Mouse (Mus musculus) megakaryocyte, embryonic 14.5 days (primary cell): Measurements from ENCODE around the gene Ccdc8. TPM values are rescaled to one million over a fixed set of nuclear protein-coding genes. Genes with fewer than 3 reads are reported as not detected.

Source experiments
- H3K27me3 ChIP-seq: replicated peaks from 2 replicates; pipeline ENCODE3; 2012; ENCODE audit warnings: inconsistent platforms
- H3K36me3 ChIP-seq: replicated peaks from 2 replicates; pipeline ENCODE3; 2012; ENCODE audit warnings: low read length, inconsistent platforms, mixed read lengths
- H3K4me1 ChIP-seq: 2 replicates; pipeline ENCODE4 v1.6.1; 2012; ENCODE audit warnings: inconsistent platforms
- H3K4me3 ChIP-seq: replicated peaks from 2 replicates; pipeline ENCODE3; 2012; ENCODE audit warnings: moderate library complexity, mild to moderate bottlenecking, inconsistent platforms
- H3K9me3 ChIP-seq: 2 replicates; pipeline ENCODE4 v1.6.1; 2012; ENCODE audit warnings: inconsistent platforms
- FLI1 ChIP-seq: IDR thresholded peaks from 2 replicates; pipeline ENCODE4 v1.6.1; 2012; ENCODE audit warnings: low read length, inconsistent platforms, mixed read lengths
- GATA1 ChIP-seq: IDR thresholded peaks from 3 replicates; pipeline ENCODE4 v1.6.1; 2012; ENCODE audit warnings: mixed read lengths, low read length, inconsistent platforms, borderline replicate concordance
- polyA plus RNA-seq: library from polyadenylated mRNA; stranded (reverse); fragments of >175 nt; gene quantifications from 2 replicates; pipeline ENCODE4 v1.2.3, GENCODE M21; 2012; ENCODE audit warnings: low replicate concordance; ENCODE audit not compliant: insufficient read depth

Gene Ccdc8
- polyA plus RNA-seq, 1 experiment, result 5.3 TPM

DNA sequence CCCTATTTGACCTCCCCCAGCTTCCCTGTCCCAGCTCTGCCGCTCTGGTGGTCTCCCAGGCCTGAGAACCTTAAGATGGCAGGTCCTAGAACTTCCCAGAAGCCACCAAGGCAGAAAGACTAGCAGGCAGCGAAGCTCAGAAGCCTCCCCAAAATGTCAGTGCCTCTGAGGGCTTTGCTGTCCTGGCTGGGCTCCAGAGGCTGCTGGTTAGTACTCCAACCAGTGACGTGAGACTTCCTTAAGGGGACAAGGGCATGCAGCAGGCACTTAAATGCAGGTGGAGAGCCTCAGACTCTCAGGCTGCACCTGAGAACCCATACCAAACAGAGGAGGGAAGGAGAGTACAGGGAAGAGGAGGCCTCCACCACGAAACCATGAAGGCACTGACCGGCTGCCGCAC is 31.6 kb downstream of the Ccdc8 start:
- Histone ChIP-seq H3K4me1 (peaks cover 88% of the 10 kb centered on the region), H3K9me3 (no peaks in the 10 kb centered on the region), H3K4me3 (peak overlapping the region; percentile 98), H3K36me3 (peaks cover 60% of the 10 kb centered on the region), H3K27me3 (no peaks in the 10 kb centered on the region)
- TF ChIP-seq GATA1, result no peak
- TF ChIP-seq FLI1, result no peak

- no peak for TF ChIP-seq GATA1
- TF ChIP-seq FLI1, result no peak
- no peaks in the 10 kb centered on the region for H3K27me3 ChIP-seq
- peaks cover 80% of the 10 kb centered on the region for H3K4me1 ChIP-seq
- H3K36me3 ChIP-seq, result peaks cover 52% of the 10 kb centered on the region
- peak overlapping the region; percentile 98 for H3K4me3 ChIP-seq
- H3K9me3 ChIP-seq, result no peaks in the 10 kb centered on the region
These were observed 32.5 kb downstream of the Ccdc8 start for GRCm38 (mm10) chr7:17024814-17025504.

DNA sequence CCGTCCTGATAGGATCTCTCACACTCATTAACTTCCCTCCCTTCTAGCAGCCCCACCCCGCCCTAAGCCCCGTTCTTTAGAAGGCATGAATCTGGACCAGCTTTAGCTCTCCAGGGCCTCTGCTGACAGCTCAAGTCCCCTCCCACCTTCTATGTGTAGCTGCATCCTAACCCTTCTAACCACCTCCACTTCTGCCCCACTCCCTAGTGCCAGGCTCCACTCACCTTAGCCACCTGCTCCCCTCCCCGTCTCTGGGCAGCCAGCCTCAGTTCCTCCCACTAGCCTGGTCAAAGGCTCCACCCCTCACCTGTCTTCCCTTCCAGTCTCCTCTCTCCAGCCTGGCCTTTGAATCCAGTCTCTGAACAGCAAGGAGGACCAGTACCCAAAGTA is 33.0 kb downstream of the Ccdc8 start:
- Histone ChIP-seq H3K9me3 (no peaks in the 10 kb centered on the region), H3K27me3 (no peaks in the 10 kb centered on the region), H3K4me3 (peak overlapping the region; percentile 98), H3K36me3 (peaks cover 46% of the 10 kb centered on the region), H3K4me1 (peaks cover 76% of the 10 kb centered on the region)
- TF ChIP-seq GATA1 (no peak), FLI1 (no peak)

DNA sequence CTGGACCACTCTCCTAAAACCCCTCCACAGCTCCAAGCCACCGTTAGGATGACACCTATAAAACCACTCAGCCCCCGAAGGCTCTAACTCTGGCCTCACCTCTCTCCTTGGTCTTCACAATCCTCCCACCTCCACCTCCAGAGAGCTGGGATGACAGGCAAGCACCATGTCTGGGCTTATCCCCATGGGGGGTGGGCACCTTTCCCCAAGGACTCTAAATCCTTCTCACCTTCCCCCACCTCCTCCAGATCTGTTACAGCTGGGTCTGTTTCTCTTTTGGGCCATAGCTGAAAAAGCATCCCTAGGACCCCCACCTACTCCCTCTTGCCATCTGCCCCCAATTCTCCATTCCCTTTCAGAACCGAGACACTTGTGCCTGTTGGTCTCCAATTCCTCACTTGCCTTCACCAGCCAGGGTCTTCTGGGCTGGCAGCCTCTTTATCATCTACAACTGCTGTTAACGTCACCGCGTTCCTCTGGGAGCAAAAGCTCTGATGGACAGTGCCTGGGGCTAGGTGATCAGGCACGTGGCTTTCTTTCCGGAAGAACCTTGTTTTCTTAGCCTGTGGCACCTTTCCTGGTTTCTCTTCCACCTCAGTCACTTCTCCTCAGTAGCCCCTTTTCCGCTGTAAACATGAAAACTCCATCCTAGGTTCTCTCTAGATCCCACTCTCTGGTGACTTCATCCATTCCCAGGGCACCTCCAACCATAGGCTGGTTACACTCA is 33.6 kb downstream of the Ccdc8 start:
- H3K4me3 ChIP-seq, result peak overlapping the region; percentile 98
- H3K4me1 ChIP-seq, result peaks cover 70% of the 10 kb centered on the region
- no peaks in the 10 kb centered on the region for H3K9me3 ChIP-seq
- H3K36me3 ChIP-seq, result peaks cover 41% of the 10 kb centered on the region
- TF ChIP-seq FLI1, result no peak
- TF ChIP-seq GATA1, result no peak
- H3K27me3 ChIP-seq, result no peaks in the 10 kb centered on the region

- Histone ChIP-seq H3K4me1 (peaks cover 61% of the 10 kb centered on the region), H3K36me3 (peaks cover 37% of the 10 kb centered on the region), H3K9me3 (no peaks in the 10 kb centered on the region), H3K27me3 (no peaks in the 10 kb centered on the region), H3K4me3 (peak overlapping the region; percentile 98)
- no peak for TF ChIP-seq GATA1
- no peak for TF ChIP-seq FLI1
These were observed 34.4 kb downstream of the Ccdc8 start for GRCm38 (mm10) chr7:17026710-17027587.

DNA sequence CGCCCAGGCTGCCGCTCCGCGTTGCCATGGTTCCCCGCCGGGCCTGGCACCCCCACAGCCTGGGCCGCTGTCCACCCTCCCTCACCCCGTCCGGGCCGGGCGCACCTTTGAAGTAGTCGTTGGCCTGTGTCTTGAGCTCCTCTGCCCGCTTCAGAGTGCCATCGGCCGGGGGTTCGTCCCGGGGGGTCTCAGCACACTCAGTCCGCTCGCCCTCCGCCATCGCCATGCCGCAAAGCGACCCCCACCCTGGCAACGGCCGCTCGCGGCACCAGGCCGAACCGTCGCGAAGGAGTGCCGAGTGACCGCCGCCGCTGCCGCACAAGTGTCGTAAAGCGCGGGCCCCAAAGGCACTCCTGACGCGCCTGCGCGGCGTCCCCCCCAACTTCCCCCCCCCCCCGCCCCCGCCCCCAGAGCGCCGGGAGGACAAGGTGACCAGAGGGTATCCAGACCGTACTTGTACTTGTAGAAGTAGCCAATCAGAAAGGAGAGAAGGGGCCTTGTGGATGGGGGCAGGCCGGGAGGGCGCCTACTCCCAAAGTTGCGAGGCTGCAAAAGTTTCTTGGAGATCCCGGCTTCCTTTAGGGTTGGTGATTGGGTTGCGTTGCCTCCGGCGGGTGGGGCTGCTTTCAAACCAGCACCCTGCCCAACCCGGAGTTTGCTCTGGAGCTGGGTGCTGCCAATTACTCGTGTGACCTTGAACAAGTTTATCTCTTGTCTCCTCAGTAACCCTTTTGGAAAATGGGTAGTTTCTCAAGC is 35.3 kb downstream of the Ccdc8 start, which contains the start of gene Ppp5c:
Gene Ppp5c, minus strand, starts transcription at position 337 of the 756 bp plus-strand sequence.
- H3K4me3 ChIP-seq, result peak within 1 kb of the TSS; percentile 98
- no peaks in the 10 kb centered on the region for H3K9me3 ChIP-seq
- H3K36me3 ChIP-seq, result peaks cover 36% of the 10 kb centered on the region
- TF ChIP-seq GATA1 (no peak), FLI1 (no peak)
- no peaks in the 10 kb centered on the region for H3K27me3 ChIP-seq
- H3K4me1 ChIP-seq, result peaks cover 53% of the 10 kb centered on the region

DNA sequence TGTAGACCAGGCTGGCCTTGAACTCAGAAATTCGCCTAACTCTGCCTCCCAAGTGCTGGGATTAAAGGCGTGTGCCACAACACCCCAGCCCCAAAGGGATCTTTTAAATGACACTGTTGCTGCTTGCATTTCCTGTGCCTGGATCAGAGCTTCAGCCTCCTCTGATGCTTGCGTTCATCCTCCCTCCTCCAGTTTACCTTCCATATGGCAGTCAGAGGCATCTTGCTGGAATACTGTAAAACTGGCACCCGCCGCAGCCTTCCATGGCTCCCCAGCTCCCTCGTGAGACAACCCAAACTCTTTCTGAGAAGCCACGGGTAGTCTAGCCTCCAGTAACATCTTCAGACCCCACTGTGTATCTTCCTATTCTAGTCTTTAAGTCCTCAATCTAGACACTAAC is 36.4 kb downstream of the Ccdc8 start:
- Histone ChIP-seq H3K27me3 (no peaks in the 10 kb centered on the region), H3K9me3 (no peaks in the 10 kb centered on the region), H3K4me1 (peaks cover 41% of the 10 kb centered on the region), H3K36me3 (peaks cover 35% of the 10 kb centered on the region), H3K4me3 (no peak overlapping the region)
- no peak for TF ChIP-seq FLI1
- TF ChIP-seq GATA1, result no peak

DNA sequence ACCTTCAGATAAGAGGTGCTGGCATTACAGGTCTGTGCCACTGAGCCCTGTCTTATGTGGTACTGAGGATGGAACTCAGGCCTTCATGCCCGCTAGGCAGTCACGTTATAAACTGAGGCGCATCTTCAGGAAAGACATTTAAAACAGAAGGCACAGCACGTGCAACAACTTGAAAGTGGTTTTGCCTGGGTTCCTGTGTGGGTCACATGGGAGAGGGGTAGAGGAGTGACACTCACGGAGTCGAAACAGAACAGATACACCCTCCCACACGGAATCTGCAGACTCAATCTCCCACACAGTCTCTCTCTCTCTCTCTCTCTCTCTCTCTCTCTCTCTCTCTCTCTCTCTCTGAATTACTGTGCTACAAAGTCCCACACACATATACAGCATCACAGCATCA is 37.7 kb downstream of the Ccdc8 start:
- Histone ChIP-seq H3K36me3 (peaks cover 36% of the 10 kb centered on the region), H3K4me3 (no peak overlapping the region)

DNA sequence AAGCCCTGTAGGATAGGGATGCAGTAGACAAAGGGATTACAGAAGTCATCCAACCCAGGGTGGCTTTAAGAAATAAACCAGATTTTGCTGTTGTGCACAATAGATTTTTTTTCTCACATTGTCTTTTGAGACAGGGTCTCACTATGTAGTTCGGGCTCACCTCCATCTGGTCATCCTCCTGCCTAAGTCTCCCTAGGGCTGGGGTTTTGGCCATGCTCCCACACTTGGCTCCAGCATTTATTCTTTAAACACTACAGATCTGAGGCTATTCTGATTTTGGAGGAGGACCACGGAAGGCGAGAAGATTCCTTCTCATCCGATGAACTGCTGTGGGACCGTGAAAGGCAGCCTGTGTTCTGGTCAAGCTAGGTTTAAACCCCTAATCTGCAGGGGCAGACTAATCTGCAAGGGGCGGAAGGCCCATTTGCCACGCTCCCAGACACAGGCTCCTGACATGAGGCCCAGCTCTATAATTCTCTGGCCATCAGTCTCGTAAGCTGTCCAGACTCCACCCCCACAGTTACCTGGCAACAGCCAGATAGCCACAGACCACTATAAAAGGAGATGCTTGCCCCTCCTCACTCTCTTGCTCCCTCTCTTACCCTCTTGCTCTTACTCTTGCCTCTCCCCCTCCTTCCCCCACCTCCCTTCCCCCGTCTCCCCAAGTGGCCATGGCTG is 45.6 kb downstream of the Ccdc8 start:
- H3K27me3 ChIP-seq, result no peaks in the 10 kb centered on the region
- H3K4me1 ChIP-seq, result peaks cover 3% of the 10 kb centered on the region; the same call in 1 of the 2 replicates
- peaks cover 76% of the 10 kb centered on the region for H3K36me3 ChIP-seq
- TF ChIP-seq GATA1, result no peak
- TF ChIP-seq FLI1, result no peak
- no peaks in the 10 kb centered on the region for H3K9me3 ChIP-seq
- no peak overlapping the region for H3K4me3 ChIP-seq

More for the DNA sequence above, 37.7 kb downstream of the Ccdc8 start:
- Histone ChIP-seq H3K4me1 (peaks cover 28% of the 10 kb centered on the region), H3K27me3 (no peaks in the 10 kb centered on the region), H3K9me3 (no peaks in the 10 kb centered on the region)
- TF ChIP-seq FLI1, result no peak
- no peak for TF ChIP-seq GATA1
